Mouse (Mus musculus) adrenal gland, adult 2 months (tissue): ENCODE results near the gene Krtap11-1. TPM values are rescaled to one million over a fixed set of nuclear protein-coding genes. Genes with fewer than 3 reads are reported as not detected.

Experiments
- DNase-seq: peaks from one replicate; pipeline ENCODE4 v3.0.0; 2021
- long read RNA-seq: library from polyadenylated mRNA; stranded (forward); transcript quantifications from one replicate; pipeline ENCODE4 v2.0.0, GENCODE M21; 2021
- polyA plus RNA-seq: library from polyadenylated mRNA; depleted of rRNA; stranded (reverse); fragments of >200 nt; gene quantifications from 2 replicates; pipeline ENCODE4 v1.2.3, GENCODE M21; 2012; rRNA removed
- total RNA-seq, 2 experiments: library from RNA; stranded (reverse); gene quantifications; 2 replicates each; pipeline ENCODE4 v1.2.3; 2021

Krtap11-1 gene
- total RNA-seq: not detected
- polyA plus RNA-seq: not detected in 2 replicates
- long read RNA-seq: 0 reads

- no peak for DNase-seq
Measured at GRCm38 (mm10) chr16:89571083-89571482, at the start of gene Krtap11-1. Krtap11-1 (minus strand) TSS chr16:89571183.

- no peak for DNase-seq
Measured at GRCm38 (mm10) chr16:89618190-89618589, 47.2 kb upstream of the Krtap11-1 start.

- DNase-seq: peak; percentile 69
Measured at GRCm38 (mm10) chr16:89617251-89617650, 46.3 kb upstream of the Krtap11-1 start.

GRCm38 (mm10) chr16:89613726-89614125 lies 42.7 kb upstream of the Krtap11-1 start:
- DNase-seq: peak; percentile 66

GRCm38 (mm10) chr16:89608791-89609185 lies 37.8 kb upstream of the Krtap11-1 start:
- no peak for DNase-seq

DNA sequence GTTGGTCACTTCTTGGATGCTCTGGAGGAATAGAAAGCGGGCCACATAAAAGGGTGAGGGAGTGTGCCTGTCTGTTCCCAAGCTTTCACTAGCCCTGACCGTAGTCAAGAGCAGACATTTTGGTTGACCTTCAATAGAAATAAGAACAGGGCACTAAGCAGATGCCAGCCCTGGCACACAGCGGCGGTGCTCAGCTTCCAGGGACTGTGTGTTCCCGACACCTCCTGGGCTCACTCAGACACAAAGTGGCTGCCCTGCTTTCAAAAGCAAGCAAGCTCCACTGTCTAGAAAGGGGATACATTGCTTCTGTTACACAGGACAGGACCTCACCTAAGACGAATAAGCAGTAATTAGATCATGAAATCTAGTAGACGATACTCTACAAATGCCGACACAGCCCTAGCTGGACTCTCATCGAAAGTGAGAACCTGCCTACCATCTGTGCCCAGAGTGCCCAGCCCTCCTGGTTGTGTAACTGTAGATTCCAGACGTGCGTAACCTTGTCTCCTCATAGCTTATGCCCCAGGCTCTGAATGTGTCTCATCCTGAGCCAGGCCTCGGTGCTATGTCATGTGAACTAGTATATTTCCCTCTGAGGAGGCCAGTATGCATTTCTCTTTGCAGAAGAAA lies 37.3 kb upstream of the Krtap11-1 start:
- DNase-seq: no peak

DNA sequence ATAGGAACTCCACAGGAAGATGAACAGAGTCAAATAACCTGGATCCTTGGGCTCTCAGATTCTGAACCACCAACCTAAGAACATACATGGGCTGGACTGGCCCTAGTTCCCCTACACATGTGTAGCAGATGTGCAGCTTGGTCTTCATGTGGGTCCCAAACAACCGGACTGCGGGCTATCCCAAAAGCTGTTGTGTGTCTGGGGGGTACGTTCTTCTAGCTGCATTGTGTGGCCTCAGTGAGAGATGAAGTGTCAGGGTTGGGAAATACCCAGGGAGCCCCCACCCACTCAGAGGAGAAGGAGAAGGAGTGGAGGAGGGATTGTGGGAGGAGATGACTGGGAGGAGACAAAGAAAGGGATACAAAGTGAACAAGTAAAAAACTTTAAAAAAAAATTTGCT lies 36.0 kb upstream of the Krtap11-1 start:
- no peak for DNase-seq

DNA sequence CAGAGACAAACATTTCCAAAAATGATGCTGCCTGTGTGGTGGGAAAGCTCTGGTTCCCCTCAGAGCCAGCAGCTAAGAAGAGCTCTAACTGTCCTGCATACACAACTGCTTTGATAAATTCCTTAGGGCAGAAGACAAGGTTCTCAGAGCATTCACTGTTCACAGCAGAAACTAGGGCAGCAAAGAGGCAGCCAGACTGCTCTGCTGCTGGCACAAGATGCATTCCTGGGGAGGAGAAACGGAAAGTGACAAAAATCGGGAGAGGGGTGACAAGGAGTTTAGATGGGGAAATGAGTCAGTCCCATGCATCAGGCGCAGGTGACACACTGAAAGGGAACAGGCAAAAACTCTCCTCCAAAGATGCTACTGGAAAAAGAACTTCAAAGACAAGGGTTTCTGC lies 16.2 kb upstream of the Krtap11-1 start:
- DNase-seq: no peak

- peak; percentile 8 for DNase-seq
Measured at GRCm38 (mm10) chr16:89585604-89586508, 14.9 kb upstream of the Krtap11-1 start.

- no peak for DNase-seq
Measured at GRCm38 (mm10) chr16:89581658-89582057, 10.7 kb upstream of the Krtap11-1 start.

- DNase-seq: no peak
Measured at GRCm38 (mm10) chr16:89570516-89570915, 467 bp downstream of the Krtap11-1 start.

DNA sequence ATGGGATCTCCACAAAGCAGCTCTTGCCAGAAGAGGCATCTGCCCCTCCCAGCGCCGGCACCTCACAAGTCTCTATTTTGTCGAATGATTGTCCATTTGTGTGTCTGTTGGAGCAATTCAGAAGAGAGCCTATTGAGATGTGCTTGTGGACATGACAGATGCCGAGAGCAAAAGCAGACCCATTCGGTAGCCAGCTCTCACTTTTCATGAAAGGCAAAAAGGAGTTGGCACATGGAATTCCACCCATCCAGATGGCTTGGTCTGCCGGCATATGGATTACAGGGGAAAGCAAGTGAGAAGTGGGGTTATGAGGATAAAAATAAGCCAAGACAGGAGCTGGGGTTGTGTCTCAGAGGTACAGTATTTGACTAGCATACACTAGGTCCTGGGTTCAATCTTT lies 1.8 kb downstream of the Krtap11-1 start:
- DNase-seq: no peak

DNA sequence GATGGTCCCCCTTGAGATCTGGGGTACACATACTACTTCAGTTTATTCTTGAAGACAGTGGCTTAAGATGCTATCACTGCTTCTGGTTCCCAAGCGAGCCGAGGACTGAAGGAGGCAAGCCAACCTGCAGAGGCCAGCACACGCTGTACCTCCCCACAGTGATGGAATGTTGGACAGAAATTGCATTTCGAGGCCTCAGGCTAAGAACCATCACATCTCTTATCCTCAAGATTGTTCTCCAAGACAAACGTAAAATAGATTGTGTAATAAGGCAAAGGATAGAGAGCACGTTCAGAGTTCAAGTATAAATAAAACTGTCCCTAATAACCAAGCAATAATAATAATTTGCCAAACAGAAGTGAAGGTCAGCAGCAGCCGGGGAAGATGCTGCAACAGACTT lies 2.8 kb downstream of the Krtap11-1 start:
- no peak for DNase-seq

GRCm38 (mm10) chr16:89550298-89550697 lies 20.7 kb downstream of the Krtap11-1 start:
- no peak for DNase-seq

- no peak for DNase-seq
Measured at GRCm38 (mm10) chr16:89538031-89538484, 32.9 kb downstream of the Krtap11-1 start.

DNA sequence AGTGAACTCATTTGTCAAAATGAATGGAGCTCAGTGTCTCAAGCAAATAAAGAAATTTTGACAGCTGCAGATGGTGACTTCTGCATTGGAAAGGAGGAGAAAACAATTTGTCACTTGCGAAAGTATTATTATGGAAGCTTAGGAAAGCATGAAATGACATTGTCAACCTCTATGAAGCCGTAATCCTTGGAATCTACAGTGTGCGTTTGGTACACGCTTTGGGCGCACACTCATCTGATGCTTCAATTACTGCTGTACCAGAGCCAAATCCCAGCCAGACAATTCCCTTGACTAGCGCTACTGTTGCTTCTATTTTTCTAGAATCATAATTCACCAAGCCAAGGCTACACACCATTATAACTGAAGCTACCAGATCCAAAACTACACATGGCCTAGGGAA lies 33.6 kb downstream of the Krtap11-1 start:
- no peak for DNase-seq

DNA sequence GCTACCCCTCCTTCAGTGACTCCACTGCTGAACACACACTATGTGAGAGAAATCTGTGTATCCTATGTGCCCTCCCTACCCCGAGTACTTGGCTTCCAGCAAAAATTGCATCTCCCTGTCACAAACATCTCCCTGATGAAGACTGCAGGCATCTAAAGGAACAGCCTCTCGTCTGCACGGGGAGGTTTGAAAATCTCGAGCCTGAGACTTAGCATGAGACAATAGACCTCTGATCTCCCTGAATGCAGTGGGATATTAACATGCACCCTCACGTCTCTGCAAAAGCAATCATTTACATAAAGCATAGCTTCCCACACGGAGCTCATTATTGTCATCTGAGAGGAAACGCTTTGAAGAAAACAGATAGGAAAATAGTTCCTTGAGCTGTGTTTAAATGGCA lies 40.4 kb downstream of the Krtap11-1 start:
- DNase-seq: no peak

GRCm38 (mm10) chr16:89529846-89530245 lies 41.1 kb downstream of the Krtap11-1 start:
- no peak for DNase-seq

DNA sequence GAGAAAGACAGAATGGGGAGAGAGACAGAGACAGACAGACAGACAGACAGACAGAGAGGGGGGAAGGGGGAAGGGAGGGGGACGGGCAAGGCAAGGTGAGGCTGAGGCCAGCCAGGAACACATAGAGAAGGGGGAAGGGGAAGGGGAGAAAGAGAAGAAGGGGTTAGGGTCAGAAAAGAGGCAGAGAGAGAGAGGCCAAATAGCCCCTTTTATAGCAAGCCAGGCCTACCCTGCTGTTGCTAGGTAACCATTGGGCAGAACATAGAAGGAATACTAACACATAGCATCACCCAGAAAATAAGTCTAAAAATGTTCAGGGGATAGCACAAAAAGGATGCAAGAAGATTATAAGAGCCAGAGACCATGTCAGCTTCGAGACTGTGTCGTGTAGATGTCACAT lies 42.6 kb downstream of the Krtap11-1 start:
- no peak for DNase-seq

GRCm38 (mm10) chr16:89520996-89521395 lies 50.0 kb downstream of the Krtap11-1 start:
- no peak for DNase-seq

- no peak for DNase-seq
Measured at GRCm38 (mm10) chr16:89520555-89520954, 50.4 kb downstream of the Krtap11-1 start.
